Mouse (Mus musculus) MN1 (cell line): ENCODE measurements around the gene Irak1bp1.
A peak's percentile ranks its signal among the peaks of the same experiment; 100 is the strongest.

Source experiments
- DNase-seq: peaks from one replicate; pipeline ENCODE4 v3.0.0-alpha.2; 2016; ENCODE audit warnings: low spot score

The Irak1bp1 gene

DNA sequence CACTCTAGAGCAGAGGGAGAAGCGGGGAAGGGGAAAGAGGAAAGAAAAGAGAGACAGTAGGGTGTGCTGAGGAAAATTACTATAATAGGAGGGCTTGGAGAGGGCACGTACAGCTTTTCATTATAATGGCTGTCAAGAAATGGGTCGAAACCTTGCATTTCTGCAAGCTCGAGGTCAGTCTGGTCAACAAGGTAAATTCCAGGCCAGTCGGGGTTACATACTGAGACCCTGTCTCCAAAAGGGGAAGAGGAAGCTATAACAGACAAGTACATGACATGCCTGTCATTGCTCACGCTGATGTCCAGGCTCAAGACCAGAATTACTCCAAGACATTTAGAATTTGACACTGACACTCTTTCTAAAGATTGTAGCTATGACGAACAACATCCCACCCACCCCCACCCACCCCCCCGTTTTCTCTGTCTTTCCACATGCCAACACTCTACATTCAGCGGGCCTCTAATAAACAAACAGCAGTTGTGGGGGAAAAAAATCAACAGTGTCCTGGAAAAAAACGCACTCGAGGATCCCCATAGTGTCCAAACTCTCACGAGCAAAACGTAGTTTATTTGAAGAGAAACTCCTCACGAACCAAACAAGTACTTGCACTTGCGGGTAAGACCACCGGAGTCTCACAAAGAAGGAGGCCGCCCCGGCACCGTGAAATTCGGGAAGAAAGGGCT, at the start of gene Irak1bp1:
Gene Irak1bp1, plus strand, starts transcription at position 534 of the 683 bp plus-strand sequence.
- DNase-seq: no peak

DNA sequence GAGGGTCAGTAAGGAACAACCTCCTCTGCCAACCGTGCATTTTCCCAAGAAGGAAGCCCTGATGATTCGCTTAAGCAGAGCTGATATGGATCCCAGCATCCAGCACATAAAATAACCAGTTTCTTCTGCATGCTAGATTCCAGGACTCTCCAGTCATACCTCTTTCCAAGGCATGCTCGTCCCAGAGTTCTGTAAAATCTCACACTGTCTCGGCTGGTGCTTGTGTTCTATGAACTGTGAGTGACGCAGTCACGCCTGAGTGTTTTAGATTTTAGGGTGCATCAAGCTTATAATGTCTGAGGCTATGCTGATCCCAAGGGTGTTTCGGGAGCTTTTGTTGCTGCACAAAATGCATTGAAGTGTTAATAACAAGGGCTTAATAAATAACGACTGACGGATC, 41.0 kb upstream of the Irak1bp1 start:
- DNase-seq: no peak

DNA sequence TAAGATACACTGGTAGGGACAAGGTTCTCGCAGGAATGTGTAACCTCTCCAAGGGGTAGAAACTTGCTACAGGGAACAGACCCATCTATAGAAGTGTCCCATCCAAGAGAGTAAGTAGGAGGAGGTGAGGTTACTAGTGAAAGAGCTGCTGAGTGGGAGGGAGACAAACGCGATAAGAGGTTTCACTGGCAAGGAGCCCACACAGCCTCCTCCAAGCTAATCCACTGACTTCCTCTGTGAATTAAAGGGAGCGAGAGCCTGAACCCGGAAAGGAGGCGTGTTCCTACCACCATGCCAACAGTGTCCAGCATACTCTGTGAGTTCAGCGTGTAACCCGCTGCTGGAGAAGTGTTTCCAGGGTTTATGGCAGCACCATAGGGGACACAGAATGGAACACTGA, 29.0 kb upstream of the Irak1bp1 start:
- DNase-seq: no peak

DNA sequence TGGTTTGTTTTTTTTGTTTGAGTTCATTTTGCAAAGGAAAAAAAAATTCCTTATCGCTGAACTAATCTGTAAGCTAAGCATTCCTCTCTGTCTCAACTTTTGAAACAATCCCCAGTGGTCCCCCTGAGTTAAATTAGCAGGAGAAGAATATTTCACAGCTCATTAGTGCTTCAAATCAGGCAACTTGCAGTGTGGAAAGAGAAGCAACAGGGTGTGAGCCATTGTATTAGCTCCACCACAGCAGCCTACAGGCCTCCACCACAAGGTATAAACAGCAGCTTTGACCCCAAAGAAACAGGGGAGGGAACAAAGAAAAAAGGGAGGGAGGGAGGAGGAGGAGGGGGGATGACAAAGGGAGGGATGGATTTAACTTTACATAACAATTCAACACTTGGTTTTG, 22.2 kb upstream of the Irak1bp1 start:
- no peak for DNase-seq

DNA sequence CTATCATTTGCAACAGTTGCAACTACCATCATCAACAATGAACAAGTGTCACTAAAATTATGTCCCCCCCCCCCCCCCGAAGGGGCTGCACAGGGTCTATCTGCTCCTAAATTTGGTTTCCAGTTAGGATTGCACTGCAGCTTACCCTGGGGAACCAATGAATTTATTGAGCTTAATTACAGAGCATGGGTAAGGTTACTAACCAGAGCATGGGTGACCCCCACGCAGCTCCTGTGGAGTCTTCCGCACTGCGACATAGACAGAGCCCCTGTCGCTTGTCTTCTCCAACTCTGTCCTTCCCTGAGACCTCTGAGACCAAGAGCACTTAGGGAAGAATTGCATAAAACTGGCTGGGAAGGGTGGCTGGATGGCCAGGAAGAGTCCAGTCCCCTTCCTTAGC, 21.7 kb upstream of the Irak1bp1 start:
- DNase-seq: no peak

DNA sequence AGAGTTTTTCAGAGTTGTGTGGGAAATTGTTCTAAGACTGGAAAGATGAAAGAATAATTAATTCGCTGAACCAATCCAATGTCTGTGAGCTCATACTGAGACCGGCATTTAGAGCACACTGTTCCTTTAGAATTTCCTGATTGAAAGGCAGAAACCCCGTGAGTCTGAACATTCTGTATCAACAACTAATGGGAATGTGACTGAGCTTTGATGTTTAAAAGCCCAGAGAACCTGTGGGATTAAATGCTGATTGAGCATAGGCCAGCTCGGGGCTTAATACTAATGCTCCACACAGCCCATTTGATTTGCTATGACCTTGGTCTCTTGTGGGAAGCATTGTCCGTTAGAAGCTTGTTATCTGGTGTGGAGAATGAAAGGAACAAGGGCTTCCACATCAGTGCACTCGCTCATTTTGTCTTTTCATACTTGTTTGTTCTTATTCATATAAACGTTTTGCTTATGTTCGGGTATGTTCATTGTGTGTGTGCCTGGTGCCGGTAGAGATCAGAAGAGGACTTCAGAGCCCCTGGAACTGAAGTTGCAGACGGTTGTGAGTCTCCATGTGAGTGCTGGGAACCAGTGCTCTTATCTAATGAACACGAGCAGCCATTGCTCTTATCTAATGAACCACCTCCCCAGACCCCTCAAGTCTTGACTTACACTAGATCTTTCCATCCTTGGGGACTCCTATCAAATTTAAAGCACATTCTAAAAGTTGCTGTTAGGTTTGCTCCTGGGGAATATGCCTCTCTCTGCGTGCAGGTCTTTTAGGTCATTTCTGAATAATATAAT, 17.0 kb upstream of the Irak1bp1 start:
- no peak for DNase-seq

DNA sequence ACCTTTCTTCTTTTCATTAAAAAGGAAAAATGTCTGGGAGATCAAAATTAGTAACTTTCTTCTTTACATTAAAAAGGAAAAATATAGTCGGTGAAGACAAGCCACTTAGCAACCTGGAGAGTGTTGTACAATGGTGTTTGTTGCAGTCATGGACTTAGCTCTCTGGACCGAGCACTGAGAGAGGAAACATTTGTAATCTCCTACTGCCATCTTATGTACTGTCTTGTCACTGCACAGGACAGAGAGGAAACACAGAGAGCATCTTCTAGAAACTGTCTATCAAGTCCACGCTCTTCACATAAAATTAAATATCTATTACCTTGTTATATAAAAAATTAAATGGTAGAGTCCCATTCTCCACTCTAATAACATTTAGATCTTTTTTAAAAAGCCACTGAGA, 14.8 kb upstream of the Irak1bp1 start:
- DNase-seq: no peak

DNA sequence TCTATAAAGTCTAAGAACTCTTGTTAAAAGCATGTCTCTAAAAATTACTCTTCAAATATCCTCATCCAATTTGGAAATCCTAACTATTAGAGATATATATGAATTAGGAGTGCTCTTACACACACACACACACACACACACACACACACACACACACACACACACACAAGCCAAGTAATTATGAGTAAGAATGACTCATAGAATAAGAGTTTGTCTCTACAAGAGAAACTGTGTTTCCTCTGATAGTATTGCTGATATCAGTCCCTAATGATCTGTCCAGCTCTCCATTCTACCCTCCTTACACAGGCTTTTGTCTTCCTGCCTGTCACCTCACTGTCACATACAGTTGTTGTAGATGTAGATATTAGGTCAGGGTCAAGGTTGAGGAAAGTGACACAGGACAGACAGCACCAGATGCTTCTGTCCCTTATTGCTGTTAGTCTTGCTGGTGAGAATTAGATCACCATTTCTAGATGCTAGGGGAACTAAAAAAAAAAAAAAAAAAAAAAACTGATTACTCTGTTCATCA, 14.0 kb upstream of the Irak1bp1 start:
- DNase-seq: no peak

DNA sequence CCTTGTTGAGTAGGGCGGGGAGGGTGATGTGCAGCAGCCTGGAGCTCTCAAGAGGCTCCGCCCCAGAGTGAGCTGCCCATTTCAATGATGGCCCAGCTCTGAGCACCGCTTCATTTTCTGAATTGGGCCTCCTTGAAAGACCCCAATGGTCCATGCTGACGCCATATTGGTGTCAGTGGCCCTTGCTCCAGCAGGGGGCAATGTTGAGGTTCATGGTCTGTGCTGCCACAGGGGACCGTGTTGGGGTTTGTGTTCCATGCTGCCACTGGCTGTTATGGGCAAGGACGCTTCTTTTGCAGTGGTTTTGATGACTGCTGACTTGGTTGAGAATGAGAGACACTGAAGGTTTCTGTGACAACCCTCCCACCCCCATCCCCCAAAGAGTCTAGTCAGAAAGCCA, 2.9 kb upstream of the Irak1bp1 start:
- DNase-seq: no peak

DNA sequence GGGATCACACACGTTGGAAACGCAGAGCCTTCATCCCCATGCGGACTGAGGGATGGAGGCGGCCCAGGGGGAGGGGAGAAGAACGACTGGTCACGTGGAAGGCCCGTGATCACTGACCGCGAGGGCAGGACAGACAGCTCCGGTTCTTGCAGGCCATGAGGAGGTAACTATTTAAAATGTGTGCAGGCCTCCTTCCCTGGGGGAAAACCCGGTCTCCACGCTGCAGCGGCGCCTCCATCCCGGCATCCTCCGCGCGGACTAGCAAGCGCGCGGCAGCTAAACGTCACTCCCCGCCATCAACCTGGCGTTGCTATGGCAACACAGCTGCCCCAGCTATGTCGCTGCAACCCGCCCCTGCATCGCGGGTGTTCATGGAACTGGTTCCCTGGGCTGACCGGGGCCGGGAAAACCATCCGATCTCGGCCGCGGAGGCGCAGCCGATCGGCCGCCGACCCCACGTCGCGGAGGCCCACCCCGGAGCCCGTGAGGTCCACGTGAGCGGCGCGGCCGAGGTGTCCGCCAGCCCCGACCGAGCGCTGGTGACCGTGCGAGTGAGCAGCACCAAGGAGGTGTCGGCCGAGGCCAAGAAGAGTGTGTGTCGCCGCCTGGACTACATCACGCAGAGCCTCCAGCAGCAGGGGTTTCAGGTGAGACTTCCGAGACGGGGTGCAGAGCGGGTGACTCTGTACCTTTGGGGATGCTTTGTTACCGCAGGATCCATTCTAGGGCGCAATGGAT, 522 bp downstream of the Irak1bp1 start:
- peak; percentile 94 for DNase-seq

DNA sequence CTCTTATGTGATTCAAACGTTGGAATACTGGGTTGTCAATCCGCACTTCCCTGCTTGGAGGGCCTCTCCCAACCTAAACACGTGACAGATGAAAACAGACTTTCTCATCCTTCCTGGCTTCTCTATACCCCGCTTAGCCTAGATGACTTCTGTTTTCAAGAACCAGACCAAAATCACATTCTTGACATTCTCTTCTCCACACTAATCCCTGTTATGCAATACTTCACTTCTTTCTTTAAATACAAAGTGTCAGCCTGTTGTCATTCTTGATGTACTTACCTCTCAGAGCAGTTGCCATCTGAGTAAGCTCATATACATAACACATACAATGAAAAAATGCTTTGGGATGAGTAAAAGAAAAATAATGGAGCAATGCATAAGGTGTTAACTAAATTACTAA, 2.6 kb downstream of the Irak1bp1 start:
- DNase-seq: no peak

DNA sequence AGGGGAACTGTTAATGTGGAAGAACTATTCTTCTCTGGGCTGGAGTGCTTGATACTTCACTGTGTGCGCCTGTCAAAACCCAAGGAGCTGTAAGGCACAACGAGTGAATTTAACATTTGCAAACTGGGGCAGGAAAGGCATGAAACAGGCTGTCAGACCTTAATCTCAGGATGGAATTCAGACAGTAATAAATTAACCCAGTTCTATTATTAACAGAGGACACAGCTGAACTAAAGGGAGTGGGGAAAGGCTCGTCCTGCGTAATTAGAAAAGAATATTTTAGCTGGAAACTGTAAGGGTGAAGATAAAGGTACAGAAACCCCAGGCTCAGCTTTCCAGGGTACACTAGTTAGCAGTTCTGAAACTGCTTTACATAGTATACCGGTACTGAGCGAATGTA, 6.6 kb downstream of the Irak1bp1 start:
- no peak for DNase-seq

DNA sequence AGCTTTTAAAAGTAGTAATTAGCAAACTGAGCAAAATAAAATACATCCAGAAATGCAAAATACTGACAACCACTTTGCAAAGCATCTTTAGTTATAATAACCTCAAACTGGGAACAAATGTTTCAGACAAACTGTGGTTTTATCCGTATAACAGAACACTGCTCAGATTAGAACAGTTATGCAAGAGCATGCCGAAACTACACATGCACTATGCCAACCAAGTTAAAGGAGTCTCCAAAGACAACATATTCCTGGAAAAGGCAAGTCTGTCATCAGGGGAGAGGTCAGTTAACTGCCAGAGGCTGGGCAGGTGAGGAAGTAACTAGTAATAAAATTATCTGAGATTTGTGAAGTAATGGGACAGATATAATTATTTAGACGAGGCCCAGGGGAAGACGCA, 13.3 kb downstream of the Irak1bp1 start:
- no peak for DNase-seq

DNA sequence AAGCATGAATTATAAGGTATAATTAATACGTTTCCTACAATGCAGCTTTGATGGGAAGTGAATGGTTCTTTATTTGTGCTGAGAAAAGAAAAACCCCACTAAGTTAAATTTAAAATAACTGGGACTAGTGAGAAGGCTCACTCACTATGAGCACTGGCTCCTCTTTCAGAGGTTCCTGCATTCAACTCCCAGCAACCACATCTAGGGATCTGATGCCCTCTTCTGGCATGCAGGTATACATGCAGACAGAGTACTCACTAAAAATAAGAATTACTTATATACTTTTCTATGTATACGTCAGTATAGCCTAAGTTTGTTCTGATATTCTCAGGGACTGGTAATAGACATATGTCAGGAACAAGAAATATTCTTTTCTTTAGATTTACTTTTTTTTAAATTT, 24.7 kb downstream of the Irak1bp1 start:
- DNase-seq: no peak

DNA sequence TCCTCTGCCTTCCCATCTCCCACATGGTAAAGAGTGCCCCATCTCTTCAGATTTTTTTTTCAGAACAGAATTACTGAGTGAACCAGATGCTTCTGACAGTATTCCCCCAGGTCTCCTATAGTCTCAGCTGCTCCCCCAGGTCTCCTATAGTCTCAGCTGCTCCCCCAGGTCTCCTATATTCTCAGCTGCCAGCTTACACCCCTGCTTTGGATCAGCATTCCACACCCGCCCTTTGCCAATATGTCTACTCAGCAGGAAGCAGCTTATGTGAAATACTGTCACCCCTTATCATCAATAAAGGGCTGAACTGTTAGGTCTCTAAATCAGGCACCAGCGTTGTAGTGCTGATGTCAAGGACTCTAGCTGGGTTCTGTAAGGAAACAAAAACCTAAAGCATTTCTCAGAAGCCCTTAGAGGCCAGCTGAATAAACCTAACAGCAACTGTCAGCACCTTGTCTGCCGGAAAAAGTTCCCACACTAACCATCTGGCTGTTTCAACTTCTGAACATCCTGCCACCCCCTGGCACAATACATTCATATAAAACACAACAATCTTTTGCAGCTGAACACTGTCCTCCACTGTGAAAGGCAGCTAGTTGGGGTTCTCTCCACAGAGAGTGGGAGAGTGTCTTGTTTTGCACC, 25.8 kb downstream of the Irak1bp1 start:
- no peak for DNase-seq

DNA sequence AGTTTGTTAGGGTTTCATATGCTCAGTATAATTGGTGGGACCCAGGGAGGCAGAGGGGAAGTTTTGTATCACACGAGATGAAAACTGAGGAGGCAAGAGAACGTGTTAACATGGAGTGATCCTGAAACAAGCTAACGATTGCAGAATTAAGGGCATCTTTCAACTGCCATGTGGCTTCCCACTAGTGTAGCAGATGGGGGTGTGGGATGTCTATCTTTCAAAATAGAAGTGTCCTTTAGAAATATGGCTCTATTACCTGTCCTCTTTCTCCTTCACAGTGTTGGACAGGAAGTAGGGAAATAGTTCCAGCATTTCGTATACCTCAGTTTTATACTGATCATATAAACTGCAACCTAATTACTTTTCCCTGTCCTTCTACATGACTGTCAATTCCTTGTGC, 26.9 kb downstream of the Irak1bp1 start:
- no peak for DNase-seq

DNA sequence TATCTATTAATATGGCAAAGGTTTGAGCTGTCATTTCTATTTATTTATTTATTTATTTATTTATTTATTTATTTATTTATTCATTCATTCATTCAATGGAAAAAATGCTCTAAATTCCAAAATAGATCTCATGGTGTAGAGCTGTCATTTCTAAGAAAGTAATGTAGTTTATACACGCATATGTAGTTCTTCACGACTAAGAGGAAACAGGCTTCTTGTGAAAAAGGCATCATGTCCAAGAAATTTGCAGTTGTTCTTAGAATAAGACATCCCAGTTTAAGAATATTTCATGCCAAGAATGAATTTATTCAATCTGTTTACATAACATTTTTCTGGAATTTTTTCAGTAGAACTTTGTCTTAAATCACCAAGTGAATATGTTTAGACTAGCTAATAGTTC, 31.5 kb downstream of the Irak1bp1 start:
- DNase-seq: no peak

DNA sequence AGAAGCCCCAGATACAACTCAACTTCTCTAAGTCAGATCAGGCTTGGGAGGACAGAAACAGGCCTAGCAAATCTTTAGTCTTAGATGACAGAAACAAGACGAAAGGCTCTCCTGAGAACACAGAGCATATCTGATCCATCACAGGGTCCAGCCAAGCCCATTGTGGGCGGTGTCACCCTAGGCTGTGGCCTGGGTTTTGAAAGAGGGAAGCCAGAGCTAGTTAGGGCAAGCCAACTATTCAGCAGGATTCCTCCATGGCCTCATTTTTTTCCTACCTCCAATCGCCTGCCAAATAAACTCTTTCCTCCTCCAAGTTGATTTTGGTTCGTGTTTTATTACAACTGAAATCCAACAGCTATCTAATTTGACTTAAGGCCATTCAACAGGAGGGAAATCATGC, 32.0 kb downstream of the Irak1bp1 start:
- no peak for DNase-seq

DNA sequence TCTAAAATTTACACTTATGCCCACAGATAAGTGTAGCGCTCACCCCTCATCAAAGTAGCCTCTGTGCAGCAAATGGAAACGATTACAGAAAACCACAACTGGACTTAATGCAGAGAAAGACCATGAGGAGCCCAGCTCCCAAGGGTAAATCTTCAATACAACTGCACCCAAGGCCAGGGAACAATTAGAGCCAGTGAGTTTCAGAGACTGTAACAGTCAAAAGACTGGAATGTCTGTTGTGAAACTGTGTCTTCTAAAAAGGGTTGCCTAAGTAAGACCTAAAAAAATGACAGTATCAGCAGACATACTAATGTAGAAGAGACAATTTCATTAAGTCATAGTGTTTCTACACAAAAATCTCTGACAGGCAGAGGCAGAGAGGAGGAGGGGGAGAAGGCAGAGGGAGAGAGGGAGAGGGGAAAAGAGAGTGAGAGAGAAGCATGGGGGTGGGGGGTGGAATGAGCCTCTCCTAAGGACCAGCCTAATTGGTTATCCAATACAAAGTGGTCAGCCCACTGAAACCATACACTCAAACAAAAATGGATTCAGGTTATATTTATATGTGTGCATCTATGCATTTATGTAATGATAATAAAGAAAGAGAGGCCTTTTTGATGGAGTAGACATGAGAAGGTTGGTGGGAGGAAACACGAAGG, 32.6 kb downstream of the Irak1bp1 start:
- DNase-seq: no peak

DNA sequence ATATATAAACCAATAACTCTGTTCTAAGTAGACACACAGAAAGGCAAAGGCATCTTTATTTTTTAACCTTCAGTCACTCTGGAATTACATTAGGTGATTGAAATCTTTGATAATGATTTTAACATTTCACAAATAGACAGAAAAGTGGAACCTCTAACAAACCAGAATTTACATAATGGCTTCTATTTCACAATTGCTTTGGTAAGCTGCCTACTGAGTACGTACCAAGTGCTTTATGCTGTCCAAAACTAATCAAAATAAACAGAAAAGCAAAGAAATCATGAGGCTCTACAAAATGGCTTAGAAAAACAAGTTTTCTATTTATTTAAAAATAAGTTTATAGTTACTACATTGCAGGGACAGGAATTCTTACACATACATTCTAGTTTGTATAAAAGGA, 36.8 kb downstream of the Irak1bp1 start:
- DNase-seq: no peak

DNA sequence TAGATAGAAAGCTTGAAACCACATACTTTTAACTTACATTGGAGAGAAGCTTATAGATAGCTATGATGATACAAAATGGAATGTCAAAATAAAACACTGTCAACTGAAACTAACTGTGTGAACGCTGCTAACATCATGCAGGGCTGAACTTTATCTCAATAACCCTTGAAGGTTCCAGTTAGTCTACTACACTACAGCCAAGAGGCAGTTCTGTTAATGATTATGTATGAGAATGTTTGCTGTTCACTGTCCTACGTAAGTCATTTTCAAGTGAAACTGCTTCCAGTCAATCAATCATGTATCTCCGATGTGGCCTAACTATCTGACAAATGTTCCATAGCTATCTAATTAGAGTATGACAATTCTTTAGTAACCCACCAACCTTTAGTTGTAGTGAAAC, 38.4 kb downstream of the Irak1bp1 start:
- DNase-seq: no peak

DNA sequence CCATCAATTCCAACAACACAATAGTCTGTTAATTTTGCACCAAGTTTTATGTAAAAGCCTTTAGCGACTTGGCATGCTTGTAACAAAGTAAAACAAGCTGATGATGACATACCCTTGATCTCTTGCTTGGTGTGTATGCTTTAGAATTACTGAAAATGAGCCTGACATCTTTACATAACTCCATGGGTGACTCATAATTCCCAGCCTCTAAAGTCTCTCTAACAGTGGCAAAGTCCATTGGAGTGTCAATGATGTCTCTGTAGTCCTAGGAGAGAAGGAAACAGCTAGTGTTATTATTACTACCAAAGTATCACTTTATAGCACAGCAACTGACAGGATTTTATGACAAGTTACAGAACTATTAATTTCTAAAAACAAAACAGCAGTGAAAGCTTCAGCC, 47.7 kb downstream of the Irak1bp1 start:
- DNase-seq: no peak
